Mouse (Mus musculus) myocyte (in vitro differentiated cells): Measurements from ENCODE around the gene Slc39a11. TPM values are rescaled to one million over a fixed set of nuclear protein-coding genes. Genes with fewer than 3 reads are reported as not detected.

Experiments
- H3K27me3 ChIP-seq: one replicate; pipeline ENCODE4 v1.6.1; 2011; ENCODE audit not compliant: control insufficient read depth, insufficient read depth, insufficient read length
- H3K36me3 ChIP-seq: one replicate; pipeline ENCODE4 v1.6.1; 2011; ENCODE audit not compliant: control insufficient read depth, insufficient read depth
- H3K4me2 ChIP-seq: one replicate; pipeline ENCODE4 v1.6.1; 2011; ENCODE audit warnings: low read depth, control low read depth
- H3K4me3 ChIP-seq: one replicate; pipeline ENCODE4 v1.5.1; 2011; ENCODE audit warnings: mild to moderate bottlenecking, control low read depth, moderate library complexity
- H3K79me2 ChIP-seq: one replicate; pipeline ENCODE4 v1.6.1; 2011; ENCODE audit not compliant: control insufficient read depth, insufficient read depth
- H3ac ChIP-seq: one replicate; pipeline ENCODE4 v1.6.1; 2011; ENCODE audit not compliant: control insufficient read depth, insufficient read length
- CEBPB ChIP-seq: IDR thresholded peaks from 2 replicates; pipeline ENCODE4 v1.6.1; 2011; ENCODE audit warnings: mild to moderate bottlenecking, moderate library complexity; ENCODE audit not compliant: poor library complexity, insufficient read depth, severe bottlenecking
- E2F4 ChIP-seq: IDR thresholded peaks from one replicate; pipeline ENCODE4 v1.6.1; 2011; ENCODE audit warnings: mild to moderate bottlenecking, control low read depth, moderate library complexity; ENCODE audit not compliant: insufficient read depth
- MAX ChIP-seq: IDR thresholded peaks from one replicate; pipeline ENCODE4 v1.6.1; 2011; ENCODE audit warnings: low read depth, mild to moderate bottlenecking, control low read depth
- MYOD1 ChIP-seq, 3 experiments: IDR thresholded peaks; one replicate each; pipeline ENCODE4 v1.6.1; 2011; ENCODE audit warnings: control low read depth in 2 of 3, low read depth in 2 of 3, mild to moderate bottlenecking in 2 of 3, moderate library complexity in 1 of 3; ENCODE audit not compliant: insufficient read length in 2 of 3, control insufficient read depth in 1 of 3
- MYOG ChIP-seq, 3 experiments: IDR thresholded peaks; one replicate each; pipeline ENCODE4 v1.6.1; 2011; ENCODE audit warnings: control low read depth in 2 of 3, low read depth in 2 of 3, mild to moderate bottlenecking in 2 of 3; ENCODE audit not compliant: insufficient read length in 2 of 3, control insufficient read depth in 1 of 3, insufficient read depth in 1 of 3
- POLR2A ChIP-seq: IDR thresholded peaks from one replicate; pipeline ENCODE4 v1.6.1; 2011; ENCODE audit warnings: low read depth, mild to moderate bottlenecking, control low read depth, moderate library complexity; ENCODE audit not compliant: insufficient read length
- POLR2AphosphoS2 ChIP-seq: IDR thresholded peaks from one replicate; pipeline ENCODE4 v1.6.1; 2011; ENCODE audit warnings: low read depth, control low read depth; ENCODE audit not compliant: insufficient read length
- REST ChIP-seq: IDR thresholded peaks from one replicate; pipeline ENCODE4 v1.6.1; 2011; ENCODE audit warnings: mild to moderate bottlenecking, control low read depth, moderate library complexity; ENCODE audit not compliant: insufficient read depth, insufficient read length
- SRF ChIP-seq: IDR thresholded peaks from one replicate; pipeline ENCODE4 v1.6.1; 2011; ENCODE audit warnings: low read depth; ENCODE audit not compliant: control insufficient read depth, insufficient read length
- TCF12 ChIP-seq: IDR thresholded peaks from one replicate; pipeline ENCODE4 v1.6.1; 2011; ENCODE audit warnings: mild to moderate bottlenecking, control low read depth; ENCODE audit not compliant: poor library complexity, insufficient read depth, severe bottlenecking
- TCF3 ChIP-seq: IDR thresholded peaks from one replicate; pipeline ENCODE4 v1.6.1; 2011; ENCODE audit warnings: low read depth, control low read depth; ENCODE audit not compliant: insufficient read length
- USF1 ChIP-seq: IDR thresholded peaks from one replicate; pipeline ENCODE4 v1.6.1; 2011; ENCODE audit warnings: low read depth, mild to moderate bottlenecking, control low read depth, moderate library complexity
- polyA plus RNA-seq: library from polyadenylated mRNA; unstranded; fragments of >200 nt; fragmentation: generic; extraction: Trizol; gene quantifications from one replicate; pipeline ENCODE4 v1.2.1, GENCODE M21; 2012; ENCODE audit warnings: missing spikeins

Slc39a11 gene
- polyA plus RNA-seq, 1 experiment = 15.7 TPM

GRCm38 (mm10) chr11:113648690-113649352 is 1.1 kb downstream of the Slc39a11 start, which contains the start of gene Cog1:
TSS of gene Cog1 (plus strand) at chr11:113649169.
- Histone ChIP-seq H3K36me3 (peaks cover 4% of the 10 kb centered on the region), H3K4me3 (peak within 1 kb of the TSS; percentile 71), H3ac (peak within 1 kb of the TSS; percentile 76), H3K4me2 (peak within 1 kb of the TSS; percentile 86), H3K27me3 (no peaks in the 10 kb centered on the region), H3K79me2 (peaks cover 6% of the 10 kb centered on the region)
- TF ChIP-seq TCF12 (no peak), USF1 (no peak)

GRCm38 (mm10) chr11:113648152-113648551 is 1.7 kb downstream of the Slc39a11 start:
- TF ChIP-seq SRF (no peak), MYOG (IDR thresholded peaks at IDR 0.05; ENCODE audit: control insufficient read depth in 1 of 3, insufficient read depth in 1 of 3, insufficient read length in 2 of 3, low read depth in 2 of 3) (no peak), POLR2A (no peak), MYOD1 (IDR thresholded peaks at IDR 0.05; ENCODE audit: control insufficient read depth in 1 of 3, insufficient read length in 2 of 3, low read depth in 2 of 3) (no peak), CEBPB (no peak), TCF12 (no peak), E2F4 (no peak), USF1 (no peak), REST (no peak), MAX (no peak), POLR2AphosphoS2 (no peak), TCF3 (no peak)
- no peak overlapping the region for H3K4me3 ChIP-seq
- H3K36me3 ChIP-seq = no peaks in the 10 kb centered on the region
- H3K4me2 ChIP-seq = no peak overlapping the region
- no peak overlapping the region for H3ac ChIP-seq
- peaks cover 6% of the 10 kb centered on the region for H3K79me2 ChIP-seq
- H3K27me3 ChIP-seq = no peaks in the 10 kb centered on the region

GRCm38 (mm10) chr11:113645181-113645580 is 4.7 kb downstream of the Slc39a11 start:
- H3K79me2 ChIP-seq = peaks cover 6% of the 10 kb centered on the region
- no peak overlapping the region for H3ac ChIP-seq
- no peak overlapping the region for H3K4me3 ChIP-seq
- no peak overlapping the region for H3K4me2 ChIP-seq
- TF ChIP-seq USF1 (no peak), MAX (no peak), POLR2AphosphoS2 (no peak), POLR2A (no peak)
- no peaks in the 10 kb centered on the region for H3K27me3 ChIP-seq
- no peaks in the 10 kb centered on the region for H3K36me3 ChIP-seq

GRCm38 (mm10) chr11:113638680-113639079 is 11.2 kb downstream of the Slc39a11 start:
- H3K27me3 ChIP-seq = no peaks in the 10 kb centered on the region
- H3K36me3 ChIP-seq = no peaks in the 10 kb centered on the region
- H3ac ChIP-seq = no peak overlapping the region
- H3K79me2 ChIP-seq = no peaks in the 10 kb centered on the region
- no peak overlapping the region for H3K4me2 ChIP-seq
- no peak for TF ChIP-seq TCF3
- TF ChIP-seq MYOD1 (IDR thresholded peaks at IDR 0.05; ENCODE audit: control insufficient read depth in 1 of 3, insufficient read length in 2 of 3, low read depth in 2 of 3) = no peak
- no peak for TF ChIP-seq MYOG (IDR thresholded peaks at IDR 0.05; ENCODE audit: control insufficient read depth in 1 of 3, insufficient read depth in 1 of 3, insufficient read length in 2 of 3, low read depth in 2 of 3)
- no peak for TF ChIP-seq USF1
- TF ChIP-seq CEBPB = no peak
- TF ChIP-seq POLR2A = no peak
- H3K4me3 ChIP-seq = no peak overlapping the region

GRCm38 (mm10) chr11:113634699-113635121 is 15.2 kb downstream of the Slc39a11 start:
- no peaks in the 10 kb centered on the region for H3K79me2 ChIP-seq
- H3K4me2 ChIP-seq = no peak overlapping the region
- TF ChIP-seq E2F4 (no peak), MYOD1 (IDR thresholded peaks at IDR 0.05; ENCODE audit: control insufficient read depth in 1 of 3, insufficient read length in 2 of 3, low read depth in 2 of 3) (no peak), MYOG (IDR thresholded peaks at IDR 0.05; ENCODE audit: control insufficient read depth in 1 of 3, insufficient read depth in 1 of 3, insufficient read length in 2 of 3, low read depth in 2 of 3) (no peak), REST (no peak), TCF3 (no peak), POLR2A (no peak), CEBPB (no peak), SRF (no peak), USF1 (no peak), TCF12 (no peak), POLR2AphosphoS2 (no peak), MAX (no peak)
- H3K4me3 ChIP-seq = no peak overlapping the region
- no peaks in the 10 kb centered on the region for H3K27me3 ChIP-seq
- H3ac ChIP-seq = no peak overlapping the region
- no peaks in the 10 kb centered on the region for H3K36me3 ChIP-seq
